Mouse (Mus musculus): ENCODE results near the gene Mycbp.

DNA sequence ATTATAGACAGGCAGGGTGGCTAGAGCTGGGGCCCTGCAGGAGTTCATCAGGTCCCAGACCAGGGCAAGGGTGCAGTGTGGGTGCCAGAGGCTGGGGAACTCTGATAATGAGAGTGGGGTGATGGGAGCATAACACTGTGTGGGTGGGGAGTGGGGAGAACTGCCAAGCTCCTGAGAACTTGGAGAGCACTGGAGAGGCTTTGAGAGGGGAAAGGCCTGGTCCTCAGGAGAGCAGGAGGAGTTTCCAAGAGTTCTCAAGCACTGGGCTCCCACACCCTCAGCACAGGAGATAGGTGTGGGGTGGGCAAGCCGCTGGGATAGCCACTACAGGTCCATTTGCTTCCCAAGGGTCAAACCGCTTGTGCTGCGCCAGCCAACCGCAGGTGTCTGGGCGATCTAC, 10.9 kb upstream of the Mycbp start:
- TF ChIP-seq CTCF (IDR thresholded peaks at IDR 0.05; ENCODE audit: borderline replicate concordance, insufficient read depth, low read depth, low read length) (no peak), POLR2A (IDR thresholded peaks at IDR 0.05; ENCODE audit: borderline replicate concordance, insufficient read depth, low read length) (no peak)

Measured in cerebellum, adult 2 months (tissue).